Mouse (Mus musculus): ENCODE results near the gene Srebf2.

DNA sequence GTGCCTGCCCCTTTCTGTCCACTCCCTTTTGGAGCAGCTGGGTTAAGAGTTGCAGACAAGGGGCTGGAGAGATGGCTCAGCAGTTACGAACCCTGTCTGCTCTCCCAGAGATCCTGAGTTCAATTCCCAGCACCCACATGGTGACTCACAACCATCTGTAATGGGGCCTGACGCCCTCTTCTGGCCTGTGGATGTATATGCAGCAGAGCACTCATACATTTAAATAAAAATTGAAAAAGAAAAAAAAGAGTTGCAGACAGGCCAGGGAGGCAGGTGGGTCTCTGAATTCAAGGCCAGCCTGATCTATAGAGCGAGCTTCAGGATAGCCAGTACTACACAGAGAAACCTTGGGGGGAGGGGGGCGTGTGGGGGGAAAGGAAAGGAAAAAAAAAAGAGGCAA is 40.4 kb downstream of the Srebf2 start:
- TF ChIP-seq CTCF (IDR thresholded peaks at IDR 0.05; ENCODE audit: extremely low read depth, insufficient read length, insufficient replicate concordance, low read depth, low read length) (peak; percentile 20; the same call in 1 of the 2 replicates), POLR2A (IDR thresholded peaks at IDR 0.05; ENCODE audit: low read depth, low read length) (no peak)
